In the genomic region with DNA sequence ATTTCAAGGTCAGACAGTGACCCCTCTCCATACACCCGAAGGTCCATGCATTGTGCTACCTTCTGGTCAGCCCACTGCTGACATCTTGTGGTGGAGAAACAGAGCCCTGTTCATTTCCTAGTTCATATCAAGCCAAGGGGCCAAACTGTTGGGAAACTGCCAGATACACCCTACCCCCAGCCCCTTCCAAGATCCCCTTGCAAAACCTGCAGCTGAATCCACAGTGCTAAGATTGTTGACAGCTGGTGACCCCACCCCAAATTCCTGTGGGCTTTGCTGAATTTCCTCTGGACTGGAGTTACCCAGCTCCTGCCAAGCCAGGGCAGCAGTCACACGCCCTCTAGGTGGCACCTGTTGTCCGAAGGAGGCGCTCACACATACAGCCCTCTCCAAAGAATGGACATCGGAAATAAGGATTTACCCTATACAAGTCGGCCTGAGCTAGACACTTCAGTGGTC, we compare ENCODE assay signal across 8 mouse cellular contexts.
DNase-seq lines count a peak whose midpoint lies in the region; ATAC-seq lines count a peak whose summit lies in the region.

No protein-coding gene starts in this region.

- H3K4me1 ChIP-seq in embryonic facial prominence, embryonic 14.5 days (ENCODE audit: control insufficient read depth, insufficient read depth, low read length): peaks cover 11% of the 10 kb centered on the region; the same call in 1 of the 2 replicates
- H3K4me1 ChIP-seq in midbrain, embryonic 15.5 days: peaks cover 7% of the 10 kb centered on the region

- H3K4me2 ChIP-seq in embryonic facial prominence, embryonic 14.5 days (ENCODE audit: low read depth, low read length): no peak overlapping the region
- no peak overlapping the region for H3K4me2 ChIP-seq in midbrain, embryonic 15.5 days

- intact Hi-C loops in heart, postnatal 10 days (cut with DNase I): loop anchor here (1.0 kb wide), 1 partner anchor 29 kb away; no protein-coding TSS in a partner anchor

- H3K27me3 ChIP-seq in embryonic facial prominence, embryonic 14.5 days (replicated peaks; ENCODE audit: control insufficient read depth, insufficient read depth, low read length): no peaks in the 10 kb centered on the region
- H3K27me3 ChIP-seq in midbrain, embryonic 15.5 days (replicated peaks): no peaks in the 10 kb centered on the region

- peak; percentile 60 for ATAC-seq in embryonic facial prominence, embryonic 14.5 days (ENCODE audit: low read depth)
- peak; percentile 65 for ATAC-seq in midbrain, embryonic 15.5 days (replicated peaks)

- no peaks in the 10 kb centered on the region for H3K36me3 ChIP-seq in embryonic facial prominence, embryonic 14.5 days (ENCODE audit: control insufficient read depth, insufficient read depth, low read length)
- H3K36me3 ChIP-seq in midbrain, embryonic 15.5 days (replicated peaks): no peaks in the 10 kb centered on the region

- H3K9ac ChIP-seq in embryonic facial prominence, embryonic 14.5 days (ENCODE audit: low read depth, low read length): no peak overlapping the region
- no peak overlapping the region for H3K9ac ChIP-seq in midbrain, embryonic 15.5 days

- WGBS in embryonic facial prominence, embryonic 14.5 days: 25% methylated on average over 6 of the region's 6 CpGs
- WGBS in midbrain, embryonic 15.5 days: 22% methylated on average over 6 of the region's 6 CpGs

- H3K27ac ChIP-seq in embryonic facial prominence, embryonic 14.5 days (replicated peaks; ENCODE audit: low read depth, low read length): no peak overlapping the region
- H3K27ac ChIP-seq in midbrain, embryonic 15.5 days: no peak overlapping the region

- peak; percentile 28 to 66 for DNase-seq in urinary bladder, adult 18-20 months (ENCODE audit: low spot score in 2 of 2)
- DNase-seq in urinary bladder, postnatal 10 days (ENCODE audit: low spot score): no peak
- DNase-seq in embryonic facial prominence, embryonic 14.5 days (ENCODE audit: low spot score): peak; percentile 79
- peak; percentile 72 for DNase-seq in heart, postnatal 10 days
- DNase-seq in kidney, postnatal 4 days: peak; percentile 71 to 78
- peak; percentile 57 for DNase-seq in thymus, postnatal 4 days
- DNase-seq in right cerebral cortex, adult 2 months (ENCODE audit: low spot score in 2 of 2): no peak

- no peak overlapping the region for H3K4me3 ChIP-seq in embryonic facial prominence, embryonic 14.5 days (ENCODE audit: low read depth, low read length)
- no peak overlapping the region for H3K4me3 ChIP-seq in midbrain, embryonic 15.5 days

- no peaks in the 10 kb centered on the region for H3K9me3 ChIP-seq in embryonic facial prominence, embryonic 14.5 days (ENCODE audit: control insufficient read depth, low read length)
- H3K9me3 ChIP-seq in midbrain, embryonic 15.5 days: no peaks in the 10 kb centered on the region

Comparison
In these comparisons a context has a peak if more than half of its experiments do, and no peak if none do; other contexts are left out.
1. DNase-seq: peak in urinary bladder, adult 18-20 months (2 of 2), embryonic facial prominence, embryonic 14.5 days (single experiment), heart, postnatal 10 days (2 of 2), kidney, postnatal 4 days (2 of 2) and thymus, postnatal 4 days (single experiment); none in urinary bladder, postnatal 10 days (single experiment) and right cerebral cortex, adult 2 months (0 of 2).